Mouse (Mus musculus) lung, adult 2 months (tissue): ENCODE data around the gene Kantr. TPM values are rescaled to one million over a fixed set of nuclear protein-coding genes. Genes with fewer than 3 reads are reported as not detected.
"Not testable (repeated sequence)": the region's sequence is repeated elsewhere in the genome, so short reads cannot be mapped to it uniquely, and the experiment has no call there.

Source experiments
- DNase-seq: peaks from one replicate; pipeline ENCODE4 v3.0.0; 2022
- H3K4me1 ChIP-seq: fragments of 200-500 bp; 2 replicates; pipeline ENCODE4 v1.6.1; 2011; ENCODE audit warnings: low read length; ENCODE audit not compliant: control insufficient read depth, insufficient read depth
- H3K4me3 ChIP-seq: fragments of 200-500 bp; replicated peaks from 2 replicates; pipeline ENCODE3; 2011; ENCODE audit warnings: low read depth, mild to moderate bottlenecking, control low read depth, low read length; ENCODE audit errors: extremely low read depth
- CTCF ChIP-seq: fragments of 200-500 bp; IDR thresholded peaks from 2 replicates; pipeline ENCODE4 v1.5.1; 2011; ENCODE audit warnings: mild to moderate bottlenecking, low read length, control low read depth; ENCODE audit not compliant: insufficient read depth
- POLR2A ChIP-seq: fragments of 200-500 bp; IDR thresholded peaks from 2 replicates; pipeline ENCODE4 v1.6.1; 2011; ENCODE audit warnings: low read depth, mild to moderate bottlenecking, control low read depth, low read length, borderline replicate concordance; ENCODE audit errors: extremely low read depth
- WGBS: fragments of 180-500 bp; shearing (Covaris S2); methylation state at CpG from one replicate; pipeline ENCODE4 v1.1.7; 2018; 5-methylcytosine and 5-hydroxymethylcytosine counted together
- polyA plus RNA-seq: library from polyadenylated mRNA; depleted of rRNA; stranded (reverse); fragments of >200 nt; gene quantifications from 2 replicates; pipeline ENCODE4 v1.2.3, GENCODE M21; 2012

The Kantr gene
- polyA plus RNA-seq, 1 experiment, result 8.0 TPM

DNA sequence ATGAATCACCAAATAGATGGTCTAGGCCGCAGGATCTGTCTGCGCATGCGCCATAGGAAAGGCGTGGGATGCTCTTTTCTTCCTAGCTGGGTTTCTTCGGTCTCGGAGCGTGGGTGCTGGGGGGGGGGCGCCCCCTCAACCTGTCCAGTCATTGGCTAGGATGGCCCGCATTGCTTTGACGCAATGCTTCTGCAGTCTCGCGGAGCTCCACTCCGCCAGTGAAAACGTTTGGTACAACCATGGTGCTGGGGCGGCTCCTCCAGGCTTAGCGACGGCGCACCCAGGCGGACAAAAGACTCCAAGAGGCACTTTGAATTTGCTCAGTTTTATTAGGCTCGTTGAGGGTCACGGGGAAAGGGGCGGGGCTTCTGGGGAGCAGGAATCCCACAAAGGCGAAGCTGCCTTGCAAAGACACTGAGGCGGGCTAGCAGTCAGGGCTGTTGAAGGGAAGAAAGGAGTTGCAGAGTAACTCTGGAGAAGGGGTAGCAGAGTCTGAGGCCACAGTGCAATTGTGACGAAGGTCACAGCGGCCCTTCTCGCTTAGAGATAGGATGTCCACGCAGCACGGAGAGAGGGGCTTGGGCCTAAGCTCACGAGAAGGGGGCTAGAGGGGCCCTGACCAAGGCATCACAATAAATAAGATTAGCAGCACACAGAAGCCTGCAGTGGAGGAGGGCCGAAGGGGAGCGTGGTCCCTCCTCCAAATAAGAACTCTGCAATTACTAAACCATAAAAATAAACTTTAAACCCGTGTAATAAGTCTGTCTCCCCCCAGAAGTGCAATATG, 9.4 kb upstream of the Kantr start:
- Histone ChIP-seq H3K4me3 (peak overlapping the region; percentile 60), H3K4me1 (no peaks in the 10 kb centered on the region)
- TF ChIP-seq POLR2A (peak; percentile 44; the same call in 1 of the 2 replicates), CTCF (no peak)
- 22% methylated on average over 33 of the region's 33 CpGs for WGBS
- peak; percentile 77 for DNase-seq

DNA sequence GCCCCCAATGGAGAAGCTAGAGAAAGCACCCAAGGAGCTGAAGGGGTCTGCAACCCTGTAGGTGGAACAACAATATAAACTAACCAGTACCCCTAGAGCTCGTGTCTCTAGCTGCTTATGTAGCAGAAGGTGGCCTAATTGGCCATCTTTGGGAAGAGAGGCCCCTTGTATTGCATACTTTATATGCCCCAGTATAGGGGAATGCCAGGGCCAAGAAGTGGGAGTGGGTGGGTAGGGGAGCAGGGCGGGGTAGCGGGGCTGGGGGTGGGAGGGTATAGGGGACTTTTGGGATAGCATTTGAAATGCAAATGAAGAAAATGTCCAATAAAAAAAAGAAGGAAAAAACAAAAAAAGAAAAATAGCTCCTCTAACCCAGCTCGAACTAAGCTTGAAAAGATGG, 8.8 kb upstream of the Kantr start:
- H3K4me3 ChIP-seq, result peak overlapping the region; percentile 48
- not testable (repeated sequence) for DNase-seq, H3K4me1 ChIP-seq
- WGBS, result 54% methylated on average over 4 of the region's 4 CpGs

DNA sequence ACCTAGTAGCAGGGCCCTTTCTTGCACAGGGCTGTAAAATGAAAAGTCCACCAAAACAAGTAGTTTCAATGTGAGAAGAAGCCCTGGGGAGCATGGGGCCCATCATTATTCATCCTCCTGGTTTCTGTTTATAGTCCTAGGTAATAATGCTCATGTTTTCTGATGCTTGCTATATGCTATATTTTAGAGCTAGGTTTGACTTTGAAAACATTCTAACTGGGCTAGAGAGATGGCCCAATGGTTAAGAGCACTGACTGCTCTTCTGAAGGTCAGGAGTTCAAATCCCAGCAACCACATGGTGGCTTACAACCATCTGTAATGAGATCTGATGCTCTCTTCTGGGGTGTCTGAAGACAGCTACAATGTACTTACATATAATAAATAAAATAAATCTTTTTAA, 2.1 kb upstream of the Kantr start:
- H3K4me3 ChIP-seq, H3K4me1 ChIP-seq, DNase-seq: not testable (repeated sequence)

DNA sequence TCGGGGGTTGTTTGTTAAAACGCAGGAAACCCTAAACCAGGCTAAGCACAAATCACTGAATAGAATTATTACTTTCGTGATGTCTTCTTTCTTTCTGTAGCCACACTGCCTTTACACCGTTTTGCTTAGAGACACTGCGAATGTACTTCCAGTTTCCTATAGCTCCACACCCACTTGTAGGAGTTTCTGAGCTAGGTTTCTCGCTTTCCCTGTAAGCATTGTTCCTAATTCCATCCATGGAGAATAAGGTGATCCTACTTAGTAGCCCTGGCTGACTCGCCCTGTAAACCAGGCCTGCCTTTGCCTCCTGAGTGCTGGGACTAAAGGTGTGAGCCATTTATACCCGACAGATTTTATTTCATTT, 376 bp upstream of the Kantr start:
- DNase-seq, result no peak
- Histone ChIP-seq H3K4me1 (no peaks in the 10 kb centered on the region; the same call in 1 of the 2 replicates), H3K4me3 (peak overlapping the region; percentile 76)
- TF ChIP-seq POLR2A, result no peak
- no peak for TF ChIP-seq CTCF
- WGBS, result 27% methylated on average over 8 of the region's 8 CpGs

DNA sequence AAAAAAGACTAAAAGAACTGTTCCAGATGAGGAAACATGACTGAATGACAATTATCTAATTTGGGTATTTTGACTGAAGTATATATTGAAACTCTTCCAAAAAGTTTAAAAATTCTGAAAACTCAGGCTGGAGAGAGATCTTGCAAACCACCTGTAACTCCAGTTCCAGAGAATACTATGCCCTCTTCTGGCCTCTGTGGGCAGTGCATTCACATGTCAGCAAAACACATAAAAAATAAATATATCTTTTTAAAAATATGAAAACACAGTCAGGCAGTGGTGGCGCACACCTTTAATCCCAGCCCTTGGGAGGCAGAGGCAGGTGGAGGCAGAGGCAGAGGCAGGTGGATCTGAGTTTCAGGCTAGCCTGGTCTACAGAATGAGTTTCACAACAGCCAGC, 3.7 kb downstream of the Kantr start:
- Histone ChIP-seq H3K4me1 (no peaks in the 10 kb centered on the region; the same call in 1 of the 2 replicates), H3K4me3 (no peak overlapping the region)
- TF ChIP-seq POLR2A (no peak), CTCF (no peak)
- WGBS, result 94% methylated on average over 1 of the region's 1 CpGs
- no peak for DNase-seq

DNA sequence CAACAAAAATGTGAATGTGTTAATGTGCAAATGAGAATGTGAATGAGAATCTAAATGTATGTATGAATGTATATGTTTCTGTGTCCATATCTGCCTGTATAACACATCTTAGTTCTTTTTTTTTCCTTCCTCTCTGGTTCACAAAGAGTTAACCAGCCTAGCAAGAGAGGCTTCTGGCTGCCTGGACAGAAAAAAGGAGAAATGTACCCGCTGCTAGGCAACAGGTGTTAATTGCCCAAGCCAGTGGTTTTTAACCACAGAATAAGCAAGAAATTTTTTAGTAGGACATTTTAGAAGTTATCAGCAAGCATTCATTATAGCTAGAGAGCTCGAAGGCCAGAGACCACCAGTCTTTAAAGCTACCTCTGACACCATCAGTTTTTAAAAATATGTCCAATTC, 4.5 kb downstream of the Kantr start:
- no peak overlapping the region for H3K4me3 ChIP-seq
- no peak for DNase-seq
- 44% methylated on average over 2 of the region's 2 CpGs for WGBS
- no peak for TF ChIP-seq POLR2A
- TF ChIP-seq CTCF, result no peak
- no peaks in the 10 kb centered on the region; the same call in 1 of the 2 replicates for H3K4me1 ChIP-seq

DNA sequence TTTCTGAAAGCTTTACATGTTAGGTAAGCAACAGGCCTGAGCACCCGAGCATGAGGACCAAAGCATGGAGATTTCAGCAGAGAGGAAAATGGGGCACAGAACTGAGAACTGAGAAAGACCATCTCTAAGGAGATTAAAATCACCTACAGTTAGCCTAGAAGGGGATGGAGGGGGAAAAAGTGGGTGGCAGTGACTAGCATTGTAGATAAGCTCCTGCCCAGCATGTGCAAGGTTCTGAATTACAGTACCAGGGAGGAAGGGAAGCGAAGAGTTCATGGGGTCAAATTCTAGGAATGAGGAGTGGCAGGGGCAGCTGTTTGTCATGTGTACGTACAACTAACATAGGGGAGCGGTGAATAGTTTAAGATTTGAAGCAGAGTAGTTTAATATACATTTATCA, 6.8 kb downstream of the Kantr start:
- WGBS, result 75% methylated on average over 4 of the region's 4 CpGs
- no peak for TF ChIP-seq CTCF
- no peak for TF ChIP-seq POLR2A
- no peaks in the 10 kb centered on the region for H3K4me1 ChIP-seq
- no peak overlapping the region for H3K4me3 ChIP-seq
- no peak for DNase-seq

DNA sequence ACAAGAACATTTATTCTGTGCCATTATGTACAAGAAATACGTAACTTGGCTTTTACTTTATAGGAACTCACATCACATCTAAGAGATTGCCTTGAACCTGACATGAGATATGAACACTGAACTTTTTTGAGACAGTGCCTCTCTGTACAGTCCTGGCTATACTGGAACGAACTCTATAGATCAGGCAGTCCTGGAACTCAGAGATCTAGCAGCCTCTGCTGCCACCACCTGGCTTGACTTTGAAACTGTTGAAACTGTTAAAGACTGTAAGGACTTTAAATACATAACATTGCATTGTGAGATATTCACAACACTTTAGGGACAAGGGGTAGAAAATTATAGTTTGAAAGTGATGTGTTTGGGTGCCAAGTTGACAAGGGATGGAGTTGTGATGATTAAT, 19.4 kb downstream of the Kantr start:
- no peak for TF ChIP-seq CTCF
- no peak for TF ChIP-seq POLR2A
- Histone ChIP-seq H3K4me1 (no peaks in the 10 kb centered on the region), H3K4me3 (no peak overlapping the region)
- DNase-seq, result no peak
- 54% methylated on average over 2 of the region's 2 CpGs for WGBS

DNA sequence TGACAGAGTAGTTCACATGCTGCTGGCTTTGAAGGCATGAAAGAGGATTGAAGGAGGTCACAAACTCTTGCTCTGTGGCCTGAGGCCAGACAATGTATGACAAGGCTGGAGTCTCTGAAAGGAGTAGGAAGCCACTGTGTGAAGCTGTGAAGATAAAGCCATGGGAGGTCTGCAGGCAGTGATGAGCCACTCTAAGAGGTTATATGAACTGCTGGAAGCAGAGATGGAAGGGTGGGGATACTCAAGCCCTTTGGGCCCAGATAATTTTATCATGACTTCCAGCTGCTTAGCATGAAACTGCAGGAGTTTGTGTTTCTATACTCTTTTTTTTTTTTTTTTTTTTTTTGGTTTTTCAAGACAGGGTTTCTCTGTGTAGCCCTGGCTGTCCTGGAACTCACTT, 19.9 kb downstream of the Kantr start:
- TF ChIP-seq CTCF, result no peak
- no peak for TF ChIP-seq POLR2A
- H3K4me1 ChIP-seq, result no peaks in the 10 kb centered on the region
- no peak for DNase-seq
- H3K4me3 ChIP-seq, result no peak overlapping the region

DNA sequence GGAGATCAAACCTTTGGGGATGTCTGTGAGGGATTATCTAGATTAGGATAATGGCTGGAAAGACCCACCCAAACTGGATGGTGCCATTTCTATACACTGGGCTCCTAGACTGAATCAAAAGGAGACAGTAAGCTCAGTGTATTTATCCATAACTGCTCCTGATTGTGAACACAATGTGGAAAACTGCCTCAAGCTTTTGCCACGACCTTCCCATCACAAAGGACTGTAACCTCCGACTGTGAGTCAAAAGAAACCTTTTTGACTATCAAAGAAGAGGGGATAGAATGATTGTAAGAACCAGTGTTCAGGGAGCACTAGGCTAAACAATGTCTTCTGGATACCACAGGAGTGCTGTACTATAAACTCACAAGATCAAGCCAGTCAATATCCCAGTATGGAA, 21.1 kb downstream of the Kantr start:
- no peak for DNase-seq
- WGBS, result 76% methylated on average over 2 of the region's 2 CpGs
- TF ChIP-seq POLR2A, result no peak
- no peak for TF ChIP-seq CTCF
- Histone ChIP-seq H3K4me3 (no peak overlapping the region), H3K4me1 (no peaks in the 10 kb centered on the region)

DNA sequence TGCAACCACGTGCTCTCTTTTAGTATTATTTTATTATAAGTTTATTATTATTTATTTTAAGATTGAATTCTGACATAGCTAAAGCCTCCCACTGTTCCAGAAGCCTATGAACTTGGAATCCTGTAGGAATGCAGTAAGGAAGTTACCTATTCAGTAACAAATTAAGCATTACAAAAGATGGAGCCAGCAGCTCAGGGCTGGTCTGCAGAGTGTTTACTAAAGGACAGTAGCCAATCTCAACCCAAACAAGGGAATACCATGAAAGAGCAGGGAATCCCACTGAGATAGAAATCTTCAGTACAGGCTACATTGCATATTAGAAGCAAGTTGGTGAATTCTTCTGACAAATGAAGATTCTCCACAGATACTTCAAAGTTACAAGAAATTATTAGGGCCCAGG, 40.3 kb downstream of the Kantr start:
- 53% methylated on average over 1 of the region's 1 CpGs for WGBS
- H3K4me3 ChIP-seq, H3K4me1 ChIP-seq, DNase-seq: not testable (repeated sequence)
